Mouse (Mus musculus) MN1 (cell line): Measurements from ENCODE around the gene Bpifa5.
A peak's percentile ranks its signal among the peaks of the same experiment; 100 is the strongest.

Experiments
- DNase-seq: peaks from one replicate; pipeline ENCODE4 v3.0.0-alpha.2; 2016; ENCODE audit warnings: low spot score

Bpifa5 gene

DNA sequence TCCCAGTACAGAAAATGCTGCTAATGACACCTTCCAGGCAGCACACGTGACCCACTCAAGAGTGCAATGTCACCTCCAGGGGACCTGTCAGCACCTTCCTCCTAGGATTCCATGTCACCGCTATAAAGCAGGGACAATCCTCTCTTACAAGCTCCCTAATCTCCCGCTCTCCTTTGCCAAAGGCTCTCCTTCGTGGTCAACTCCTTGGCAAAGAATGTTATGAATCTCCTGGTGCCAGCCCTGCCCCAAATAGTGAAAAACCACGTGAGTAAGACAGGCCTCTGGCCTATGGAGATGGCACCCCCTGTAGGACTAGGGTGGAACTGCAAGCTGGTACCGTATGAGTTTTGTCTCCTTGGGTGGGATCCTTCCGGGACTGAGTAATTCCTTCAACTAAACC, 44.5 kb downstream of the Bpifa5 start:
- no peak for DNase-seq

DNA sequence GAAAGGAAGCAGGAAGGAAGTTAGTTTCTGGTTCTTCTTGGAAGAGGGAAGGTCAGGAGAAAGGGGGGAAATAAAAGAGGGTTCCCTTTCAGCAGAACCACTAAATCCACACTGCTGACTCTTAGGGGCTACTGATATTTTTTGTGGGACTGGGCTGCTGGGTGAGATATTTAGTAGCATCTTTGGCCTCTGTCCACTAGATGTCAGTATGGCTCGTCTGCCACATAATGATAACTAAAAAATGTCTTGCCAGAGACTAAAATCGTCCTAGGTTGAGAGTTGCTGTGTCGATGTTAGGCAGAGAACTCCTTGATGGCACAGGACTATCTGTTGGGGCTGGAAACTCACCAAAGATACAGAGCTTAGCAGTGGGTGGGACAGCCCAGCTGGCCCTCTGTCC, 46.7 kb downstream of the Bpifa5 start:
- DNase-seq: peak; percentile 18

DNA sequence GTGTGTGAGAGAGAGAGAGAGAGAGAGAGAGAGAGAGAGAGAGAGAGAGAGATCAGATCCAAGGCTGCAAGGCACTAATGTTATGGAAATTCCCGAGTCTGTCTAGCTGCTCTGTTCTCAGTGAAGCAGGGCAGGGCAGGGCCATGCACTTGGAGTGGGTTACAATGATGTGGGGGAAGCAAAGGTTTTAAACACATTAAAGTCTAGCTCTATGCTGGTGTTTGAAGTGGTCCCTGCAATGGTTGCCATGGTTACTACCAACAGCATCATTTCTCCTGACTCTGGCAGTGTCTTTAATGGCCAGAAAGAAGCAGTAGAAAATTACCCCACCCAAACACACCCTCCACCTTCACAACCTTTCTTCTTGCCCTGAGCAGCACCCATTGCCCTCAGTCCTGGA, 48.7 kb downstream of the Bpifa5 start:
- no peak for DNase-seq

DNA sequence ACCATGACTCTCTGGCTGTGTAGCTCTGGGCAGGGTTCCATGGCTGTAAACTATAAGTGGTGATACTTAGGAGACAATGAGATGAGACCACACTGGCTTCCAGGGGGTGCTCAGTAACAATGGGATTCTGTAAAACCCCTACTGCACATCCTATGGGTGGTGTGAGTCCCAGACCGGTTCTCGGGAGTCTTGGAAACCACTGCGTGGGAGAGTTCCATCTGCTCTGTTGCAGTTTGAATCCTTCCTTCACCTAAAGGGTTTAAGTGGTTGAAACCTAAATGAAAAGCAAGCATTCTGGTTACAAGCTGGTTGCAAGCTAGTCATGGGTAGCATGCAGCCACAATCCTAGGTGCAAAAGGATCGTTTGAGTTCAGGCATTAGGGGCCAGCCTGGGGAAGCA, 49.5 kb downstream of the Bpifa5 start:
- no peak for DNase-seq

DNA sequence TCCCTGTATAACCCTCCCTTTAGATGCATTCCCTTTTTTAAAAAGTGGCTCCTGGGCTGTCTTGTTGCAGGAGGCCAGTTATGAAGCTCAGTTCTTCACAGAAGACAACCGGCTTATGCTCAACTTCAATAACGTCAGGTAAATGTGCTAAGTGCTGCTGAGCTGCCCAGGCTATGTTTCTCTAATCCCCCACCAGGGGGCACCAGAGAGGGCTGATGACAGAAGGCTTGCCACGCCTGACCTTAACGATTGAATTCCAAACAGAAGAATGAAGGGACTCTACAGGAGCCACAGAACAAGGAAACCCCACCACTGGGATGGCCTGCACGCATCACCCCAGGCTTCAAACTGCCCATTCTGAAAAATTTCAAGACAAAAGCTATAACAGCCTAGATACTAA, 52.8 kb downstream of the Bpifa5 start:
- DNase-seq: peak; percentile 23
